Mouse (Mus musculus) large intestine, adult 2 months (tissue): ENCODE measurements around the gene Thsd7b. TPM values are rescaled to one million over a fixed set of nuclear protein-coding genes. Genes with fewer than 3 reads are reported as not detected.
"Not testable (repeated sequence)": the region's sequence is repeated elsewhere in the genome, so short reads cannot be mapped to it uniquely, and the experiment has no call there.

Source experiments
- DNase-seq: peaks from one replicate; pipeline ENCODE4 v3.0.0-alpha.2; 2012; ENCODE audit warnings: low read depth, low spot score
- WGBS: fragments of 180-500 bp; shearing (Covaris S2); methylation state at CpG from one replicate; pipeline ENCODE4 v1.1.7; 2018; 5-methylcytosine and 5-hydroxymethylcytosine counted together
- polyA plus RNA-seq: library from polyadenylated mRNA; depleted of rRNA; stranded (reverse); fragments of >200 nt; gene quantifications from 2 replicates; pipeline ENCODE4 v1.2.3, GENCODE M21; 2012

The Thsd7b gene
- polyA plus RNA-seq, 1 experiment, result 0.25 TPM

GRCm38 (mm10) chr1:130245563-130245962, 972.5 kb downstream of the Thsd7b start:
- DNase-seq, result no peak
- 70% methylated on average over 3 of the region's 3 CpGs for WGBS

- 91% methylated on average over 4 of the region's 4 CpGs for WGBS
- DNase-seq, result not testable (repeated sequence)
Observed at GRCm38 (mm10) chr1:130246264-130246663, 973.2 kb downstream of the Thsd7b start.

GRCm38 (mm10) chr1:130246930-130247329, 973.8 kb downstream of the Thsd7b start:
- DNase-seq, result not testable (repeated sequence)
- 82% methylated on average over 4 of the region's 4 CpGs for WGBS

GRCm38 (mm10) chr1:130262046-130262445, 988.9 kb downstream of the Thsd7b start:
- 64% methylated on average over 6 of the region's 6 CpGs for WGBS
- DNase-seq, result no peak
